Mouse (Mus musculus) lung, postnatal 0 days (tissue): Measurements from ENCODE around the gene Mdm4. TPM values are rescaled to one million over a fixed set of nuclear protein-coding genes. Genes with fewer than 3 reads are reported as not detected.
"Not testable (repeated sequence)": the region's sequence is repeated elsewhere in the genome, so short reads cannot be mapped to it uniquely, and the experiment has no call there.

Experiments
- ATAC-seq: fragments of 200-750 bp; cut with Nextera tagmentation; 2 replicates; pipeline ENCODE4 v1.8.0; 2017; ENCODE audit warnings: moderate library complexity
- DNase-seq: peaks from one replicate; pipeline ENCODE4 v3.0.0-alpha.2; 2016; ENCODE audit warnings: low spot score
- H3K27ac ChIP-seq: fragments of 300-500 bp; sonication (generic); 2 replicates; pipeline ENCODE4 v1.5.1; 2014; ENCODE audit warnings: antibody characterized with exemption, mild to moderate bottlenecking, low read length, mixed read lengths
- H3K27me3 ChIP-seq: fragments of 300-500 bp; sonication (generic); replicated peaks from 2 replicates; pipeline ENCODE4 v1.6.1; 2014; ENCODE audit warnings: low read length, mixed read lengths; ENCODE audit not compliant: insufficient read depth
- H3K36me3 ChIP-seq: fragments of 300-500 bp; sonication (generic); 2 replicates; pipeline ENCODE4 v1.6.1; 2014; ENCODE audit warnings: low read length, mixed read lengths; ENCODE audit not compliant: insufficient read depth
- H3K4me1 ChIP-seq: fragments of 300-500 bp; sonication (generic); 2 replicates; pipeline ENCODE4 v1.6.1; 2014; ENCODE audit warnings: antibody characterized with exemption, low read depth, low read length, mixed read lengths; ENCODE audit not compliant: insufficient read depth
- H3K4me2 ChIP-seq: fragments of 300-500 bp; sonication (generic); replicated peaks from 2 replicates; pipeline ENCODE4 v1.6.1; 2014; ENCODE audit warnings: low read depth, mild to moderate bottlenecking, low read length, moderate library complexity, mixed read lengths
- H3K4me3 ChIP-seq: fragments of 300-500 bp; sonication (generic); 2 replicates; pipeline ENCODE4 v1.5.1; 2014; ENCODE audit warnings: low read depth, low read length
- H3K9ac ChIP-seq: fragments of 300-500 bp; sonication (generic); replicated peaks from 2 replicates; pipeline ENCODE4 v1.6.1; 2014; ENCODE audit warnings: low read depth, mild to moderate bottlenecking
- H3K9me3 ChIP-seq: fragments of 300-500 bp; sonication (generic); 2 replicates; pipeline ENCODE4 v1.6.1; 2016; ENCODE audit warnings: low read length, mixed read lengths
- CTCF ChIP-seq: IDR thresholded peaks from 2 replicates; pipeline ENCODE4 v1.5.1; 2016; ENCODE audit warnings: antibody characterized with exemption, mild to moderate bottlenecking
- EP300 ChIP-seq: IDR thresholded peaks from 2 replicates; pipeline ENCODE4 v1.6.1; 2016; ENCODE audit warnings: antibody characterized with exemption, mild to moderate bottlenecking, control low read depth
- WGBS: fragments of 180-500 bp; shearing (Covaris S2); extraction: QIAGEN DNeasy Blood & Tissue Kit; methylation state at CpG from one replicate; pipeline ENCODE4 v1.1.7; 2014; 5-methylcytosine and 5-hydroxymethylcytosine counted together
- polyA plus RNA-seq: library from polyadenylated mRNA; unstranded; fragments of >200 nt; fragmentation: Nextera tagmentation; extraction: Ambion mirVana; gene quantifications from 2 replicates; pipeline ENCODE4 v1.2.1, GENCODE M21; 2015

The Mdm4 gene
- polyA plus RNA-seq, 1 experiment from 2014 or later = 14.9 TPM

- TF ChIP-seq EP300 = no peak
- peak; percentile 12 for TF ChIP-seq CTCF
- 2% methylated on average over 40 of the region's 40 CpGs for WGBS
- H3K36me3 ChIP-seq = no peaks in the 10 kb centered on the region
Measured at GRCm38 (mm10) chr1:133025051-133025795, 5.1 kb downstream of the Mdm4 start.

DNA sequence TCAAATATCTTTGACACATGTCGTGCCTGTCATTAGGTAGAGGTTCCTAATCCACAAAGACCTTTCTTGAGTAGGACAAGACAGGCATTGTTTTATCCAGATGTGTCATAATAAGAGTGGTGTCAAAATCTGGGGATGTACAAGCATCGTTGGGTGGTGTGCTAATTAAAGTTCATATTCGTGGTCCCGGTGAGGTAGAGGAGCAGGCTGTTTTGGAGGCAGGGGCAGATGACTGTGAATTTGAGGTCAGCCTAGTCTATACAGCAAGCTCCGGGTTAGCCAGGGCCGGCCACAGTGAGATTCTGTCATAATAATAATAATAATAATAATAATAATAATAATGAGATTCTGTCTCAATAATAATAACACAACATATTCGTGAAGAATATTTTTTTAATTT, 5.9 kb downstream of the Mdm4 start:
- H3K27ac ChIP-seq = peak overlapping the region; percentile 93; the same call in 1 of the 2 replicates
- peak overlapping the region; percentile 95 for H3K4me3 ChIP-seq
- H3K27me3 ChIP-seq = no peaks in the 10 kb centered on the region
- DNase-seq (no peak), ATAC-seq (no peak)
- peaks cover 3% of the 10 kb centered on the region; the same call in 1 of the 2 replicates for H3K4me1 ChIP-seq
- H3K4me2 ChIP-seq = peak overlapping the region; percentile 64
- TF ChIP-seq CTCF (no peak), EP300 (no peak)
- 20% methylated on average over 7 of the region's 7 CpGs for WGBS
- H3K9me3 ChIP-seq = no peaks in the 10 kb centered on the region
- no peaks in the 10 kb centered on the region for H3K36me3 ChIP-seq
- H3K9ac ChIP-seq = peak overlapping the region; percentile 99

More at GRCm38 (mm10) chr1:133025051-133025795, 5.1 kb downstream of the Mdm4 start:
- ATAC-seq (peak; percentile 98), DNase-seq (peak; percentile 98)
- peak overlapping the region; percentile 99 for H3K9ac ChIP-seq
- no peaks in the 10 kb centered on the region for H3K27me3 ChIP-seq
- H3K4me2 ChIP-seq = peak overlapping the region; percentile 64
- H3K4me3 ChIP-seq = peak overlapping the region; percentile 95
- peaks cover 3% of the 10 kb centered on the region; the same call in 1 of the 2 replicates for H3K4me1 ChIP-seq
- no peaks in the 10 kb centered on the region for H3K9me3 ChIP-seq
- peak overlapping the region; percentile 93 for H3K27ac ChIP-seq

GRCm38 (mm10) chr1:133023723-133024122, 6.6 kb downstream of the Mdm4 start:
- H3K4me2 ChIP-seq = peak overlapping the region; percentile 64; the same call in 1 of the 2 replicates
- 92% methylated on average over 3 of the region's 3 CpGs for WGBS
- not testable (repeated sequence) for DNase-seq, H3K9me3 ChIP-seq, H3K36me3 ChIP-seq, H3K27me3 ChIP-seq, H3K9ac ChIP-seq, H3K4me1 ChIP-seq, ATAC-seq, H3K27ac ChIP-seq
- H3K4me3 ChIP-seq = 0 out of 2 replicates have a peak overlapping the region, but pooled peaks have one; percentile 95

DNA sequence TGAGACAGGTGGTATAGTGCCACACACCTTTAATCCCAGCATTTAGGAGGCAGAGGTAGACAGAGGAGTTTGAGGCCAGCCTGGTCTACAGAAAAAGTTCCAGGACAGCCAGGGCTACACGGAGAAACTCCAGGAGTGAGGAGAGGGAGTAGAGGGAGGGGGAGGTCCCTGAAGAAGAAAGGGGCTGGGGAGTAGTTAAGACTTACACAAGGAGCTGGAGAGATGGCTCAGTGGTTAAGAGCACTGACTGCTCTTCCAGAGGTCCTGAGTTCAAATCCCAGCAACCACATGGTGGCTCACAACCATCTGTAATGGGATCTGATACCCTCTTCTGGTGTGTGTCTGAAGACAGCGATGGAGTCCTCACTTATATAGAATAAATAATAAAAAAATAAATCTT, 8.4 kb downstream of the Mdm4 start:
- not testable (repeated sequence) for H3K9ac ChIP-seq, DNase-seq, H3K27ac ChIP-seq, H3K4me2 ChIP-seq, H3K4me3 ChIP-seq, H3K4me1 ChIP-seq, H3K27me3 ChIP-seq, H3K36me3 ChIP-seq, ATAC-seq, H3K9me3 ChIP-seq
- 97% methylated on average over 2 of the region's 2 CpGs for WGBS

DNA sequence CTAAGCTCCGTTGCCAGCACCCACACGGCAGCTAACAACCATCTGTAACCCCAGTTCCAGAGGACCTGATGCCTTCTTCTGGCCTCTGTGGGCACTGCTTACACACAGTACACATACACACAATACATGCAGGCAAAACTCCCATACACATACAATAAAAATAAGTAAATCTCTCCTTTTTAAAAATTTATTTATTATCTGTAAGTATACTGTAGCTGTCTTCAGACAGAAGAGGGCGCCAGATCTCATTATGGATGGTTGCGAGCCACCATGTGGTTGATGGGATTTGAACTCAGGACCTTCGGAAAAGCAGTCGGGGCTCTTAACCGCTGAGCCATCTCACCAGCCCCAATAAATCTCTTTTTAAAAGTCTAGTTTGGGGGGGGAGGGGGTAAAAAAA, 9.0 kb downstream of the Mdm4 start:
- ATAC-seq (no peak), DNase-seq (no peak)
- Histone ChIP-seq H3K4me2 (no peak overlapping the region), H3K27me3 (no peaks in the 10 kb centered on the region), H3K4me1 (peaks cover 3% of the 10 kb centered on the region; the same call in 1 of the 2 replicates), H3K36me3 (0 out of 2 replicates have a peak, but pooled peaks cover 2% of the 10 kb centered on the region), H3K9ac (no peak overlapping the region), H3K4me3 (no peak overlapping the region), H3K9me3 (no peaks in the 10 kb centered on the region), H3K27ac (no peak overlapping the region)
- TF ChIP-seq CTCF (no peak), EP300 (no peak)
- 90% methylated on average over 7 of the region's 7 CpGs for WGBS

- no peaks in the 10 kb centered on the region for H3K27me3 ChIP-seq
- no peak for TF ChIP-seq CTCF
- no peak for TF ChIP-seq EP300
- DNase-seq (no peak), ATAC-seq (no peak)
- H3K4me3 ChIP-seq = no peak overlapping the region
- no peaks in the 10 kb centered on the region for H3K9me3 ChIP-seq
- no peak overlapping the region for H3K4me2 ChIP-seq
- peaks cover 3% of the 10 kb centered on the region; the same call in 1 of the 2 replicates for H3K4me1 ChIP-seq
- no peak overlapping the region for H3K9ac ChIP-seq
- whole genome bisulfite sequencing = 52% methylated on average over 3 of the region's 3 CpGs
- H3K36me3 ChIP-seq = 0 out of 2 replicates have a peak, but pooled peaks cover 2% of the 10 kb centered on the region
- H3K27ac ChIP-seq = no peak overlapping the region
Measured at GRCm38 (mm10) chr1:133020137-133020894, 10.0 kb downstream of the Mdm4 start.
